Mouse (Mus musculus) midbrain, embryonic 14.5 days (tissue): Measurements from ENCODE around the gene Rnf185. TPM values are rescaled to one million over a fixed set of nuclear protein-coding genes. Genes with fewer than 3 reads are reported as not detected.

Experiments used
- ATAC-seq: fragments of 200-750 bp; cut with Nextera tagmentation; 2 replicates; pipeline ENCODE4 v1.8.0; 2017; ENCODE audit warnings: moderate number of reproducible peaks, moderate library complexity; ENCODE audit not compliant: low FRiP score, low TSS enrichment
- DNase-seq: peaks from one replicate; pipeline ENCODE4 v3.0.0-alpha.2; 2015
- H3K27ac ChIP-seq: fragments of 300-500 bp; sonication (generic); replicated peaks from 2 replicates; pipeline ENCODE4 v1.5.1; 2014; ENCODE audit warnings: mild to moderate bottlenecking, low read depth, low read length, moderate library complexity
- H3K27me3 ChIP-seq: fragments of 300-500 bp; sonication (generic); 2 replicates; pipeline ENCODE4 v1.6.1; 2014; ENCODE audit warnings: low read length, control low read depth, mixed read lengths; ENCODE audit not compliant: control insufficient read depth, insufficient read depth
- H3K36me3 ChIP-seq: fragments of 300-500 bp; sonication (generic); 2 replicates; pipeline ENCODE4 v1.6.1; 2014; ENCODE audit warnings: low read length, control low read depth; ENCODE audit not compliant: control insufficient read depth, insufficient read depth
- H3K4me1 ChIP-seq: fragments of 300-500 bp; sonication (generic); 2 replicates; pipeline ENCODE4 v1.6.1; 2014; ENCODE audit warnings: mild to moderate bottlenecking, antibody characterized with exemption, low read length, control low read depth; ENCODE audit not compliant: control insufficient read depth, insufficient read depth
- H3K4me2 ChIP-seq: fragments of 300-500 bp; sonication (generic); 2 replicates; pipeline ENCODE4 v1.6.1; 2014; ENCODE audit warnings: mild to moderate bottlenecking, low read length, moderate library complexity
- H3K4me3 ChIP-seq: fragments of 300-500 bp; sonication (generic); replicated peaks from 2 replicates; pipeline ENCODE4 v1.5.1; 2014; ENCODE audit warnings: low read depth, low read length
- H3K9ac ChIP-seq: fragments of 300-500 bp; sonication (generic); replicated peaks from 2 replicates; pipeline ENCODE4 v1.6.1; 2014; ENCODE audit warnings: mild to moderate bottlenecking, low read length, moderate library complexity
- H3K9me3 ChIP-seq: fragments of 300-500 bp; sonication (generic); 2 replicates; pipeline ENCODE4 v1.6.1; 2016; ENCODE audit warnings: low read length, control low read depth, mixed read lengths; ENCODE audit not compliant: control insufficient read depth
- WGBS: fragments of 180-500 bp; shearing (Covaris S2); extraction: QIAGEN DNeasy Blood & Tissue Kit; methylation state at CpG from one replicate; pipeline ENCODE4 v1.1.7; 2014; 5-methylcytosine and 5-hydroxymethylcytosine counted together
- polyA plus RNA-seq: library from polyadenylated mRNA; unstranded; fragments of >200 nt; fragmentation: Nextera tagmentation; extraction: Ambion mirVana; gene quantifications from 2 replicates; pipeline ENCODE4 v1.2.1, GENCODE M21; 2014

The Rnf185 gene
- polyA plus RNA-seq, 1 experiment from 2014 or later: 55.3 TPM

- no peaks in the 10 kb centered on the region for H3K4me1 ChIP-seq
- H3K27me3 ChIP-seq: no peaks in the 10 kb centered on the region
- H3K9me3 ChIP-seq: no peaks in the 10 kb centered on the region
- 94% methylated on average over 3 of the region's 3 CpGs for WGBS
- no peak overlapping the region for H3K27ac ChIP-seq
- H3K36me3 ChIP-seq: peaks cover 51% of the 10 kb centered on the region
- H3K9ac ChIP-seq: no peak overlapping the region
- no peak overlapping the region for H3K4me2 ChIP-seq
- DNase-seq (no peak), ATAC-seq (no peak)
- H3K4me3 ChIP-seq: no peak overlapping the region
Observed at GRCm38 (mm10) chr11:3416399-3416798, 35.8 kb downstream of the Rnf185 start.

GRCm38 (mm10) chr11:3412111-3412510 is 40.1 kb downstream of the Rnf185 start:
- Histone ChIP-seq H3K27ac (no peak overlapping the region), H3K27me3 (no peaks in the 10 kb centered on the region), H3K9ac (no peak overlapping the region), H3K36me3 (peaks cover 20% of the 10 kb centered on the region), H3K4me1 (peaks cover 12% of the 10 kb centered on the region), H3K4me2 (no peak overlapping the region), H3K9me3 (no peaks in the 10 kb centered on the region), H3K4me3 (no peak overlapping the region)
- no peak for DNase-seq
- 80% methylated on average over 3 of the region's 3 CpGs for WGBS
- no peak for ATAC-seq

GRCm38 (mm10) chr11:3408997-3409732 is 43.0 kb downstream of the Rnf185 start, which contains the start of gene Limk2:
Gene Limk2, minus strand, starts transcription at chr11:3409189.
- Histone ChIP-seq H3K4me3 (peak within 1 kb of the TSS; percentile 63), H3K9me3 (no peaks in the 10 kb centered on the region), H3K27ac (peak within 1 kb of the TSS; percentile 60), H3K4me2 (peak within 1 kb of the TSS; percentile 76), H3K36me3 (0 out of 2 replicates have a peak, but pooled peaks cover 2% of the 10 kb centered on the region), H3K4me1 (peaks cover 12% of the 10 kb centered on the region), H3K9ac (peak within 1 kb of the TSS; percentile 69), H3K27me3 (no peaks in the 10 kb centered on the region)
- WGBS: 3% methylated on average over 45 of the region's 45 CpGs
- peak; percentile 88 for ATAC-seq
- peak; percentile 89 for DNase-seq

GRCm38 (mm10) chr11:3408131-3408996 is 43.8 kb downstream of the Rnf185 start:
- H3K9ac ChIP-seq: peak overlapping the region; percentile 69
- no peaks in the 10 kb centered on the region for H3K27me3 ChIP-seq
- H3K4me2 ChIP-seq: peak overlapping the region; percentile 76
- H3K4me3 ChIP-seq: peak overlapping the region; percentile 63
- WGBS: 8% methylated on average over 34 of the region's 34 CpGs
- peaks cover 12% of the 10 kb centered on the region for H3K4me1 ChIP-seq
- no peaks in the 10 kb centered on the region for H3K9me3 ChIP-seq
- ATAC-seq (no peak; the same call in 1 of the 2 replicates), DNase-seq (peak; percentile 30)
- H3K27ac ChIP-seq: peak overlapping the region; percentile 60
- no peaks in the 10 kb centered on the region for H3K36me3 ChIP-seq

GRCm38 (mm10) chr11:3404287-3405047 is 47.7 kb downstream of the Rnf185 start:
- H3K4me1 ChIP-seq: peaks cover 12% of the 10 kb centered on the region
- no peak overlapping the region for H3K9ac ChIP-seq
- WGBS: 93% methylated on average over 7 of the region's 7 CpGs
- H3K27ac ChIP-seq: no peak overlapping the region
- DNase-seq (no peak), ATAC-seq (no peak)
- no peaks in the 10 kb centered on the region for H3K9me3 ChIP-seq
- H3K4me3 ChIP-seq: no peak overlapping the region
- H3K36me3 ChIP-seq: no peaks in the 10 kb centered on the region
- no peaks in the 10 kb centered on the region for H3K27me3 ChIP-seq
- H3K4me2 ChIP-seq: no peak overlapping the region

- Histone ChIP-seq H3K4me3 (no peak overlapping the region), H3K9me3 (no peaks in the 10 kb centered on the region), H3K27me3 (no peaks in the 10 kb centered on the region), H3K4me2 (no peak overlapping the region), H3K9ac (no peak overlapping the region), H3K27ac (no peak overlapping the region), H3K36me3 (no peaks in the 10 kb centered on the region), H3K4me1 (peaks cover 5% of the 10 kb centered on the region; the same call in 1 of the 2 replicates)
- no peak for ATAC-seq
- DNase-seq: no peak
- whole genome bisulfite sequencing: 84% methylated on average over 3 of the region's 3 CpGs
Observed at GRCm38 (mm10) chr11:3403024-3403423, 49.1 kb downstream of the Rnf185 start.

GRCm38 (mm10) chr11:3398318-3398717 is 53.8 kb downstream of the Rnf185 start:
- ATAC-seq: no peak
- no peak overlapping the region for H3K27ac ChIP-seq
- H3K4me3 ChIP-seq: no peak overlapping the region
- H3K4me1 ChIP-seq: 0 out of 2 replicates have a peak, but pooled peaks cover 5% of the 10 kb centered on the region
- H3K4me2 ChIP-seq: no peak overlapping the region
- H3K9me3 ChIP-seq: no peaks in the 10 kb centered on the region
- 92% methylated on average over 1 of the region's 1 CpGs for WGBS
- DNase-seq: no peak
- no peaks in the 10 kb centered on the region for H3K27me3 ChIP-seq
- no peaks in the 10 kb centered on the region for H3K36me3 ChIP-seq
- no peak overlapping the region for H3K9ac ChIP-seq

GRCm38 (mm10) chr11:3396562-3396961 is 55.6 kb downstream of the Rnf185 start:
- no peaks in the 10 kb centered on the region for H3K27me3 ChIP-seq
- H3K9ac ChIP-seq: no peak overlapping the region
- no peak overlapping the region for H3K4me2 ChIP-seq
- H3K27ac ChIP-seq: peak overlapping the region; percentile 63
- ATAC-seq: peak; percentile 70
- peak; percentile 69 for DNase-seq
- 19% methylated on average over 8 of the region's 8 CpGs for WGBS
- H3K36me3 ChIP-seq: no peaks in the 10 kb centered on the region
- no peaks in the 10 kb centered on the region for H3K9me3 ChIP-seq
- 0 out of 2 replicates have a peak, but pooled peaks cover 5% of the 10 kb centered on the region for H3K4me1 ChIP-seq
- no peak overlapping the region for H3K4me3 ChIP-seq
